Mouse (Mus musculus) liver, postnatal 0 days (tissue): ENCODE measurements around the gene Rnf41.

Experiments used
- CTCF ChIP-seq: sonication (generic); IDR thresholded peaks from 2 replicates; pipeline ENCODE4 v1.5.1; 2016; ENCODE audit warnings: antibody characterized with exemption, low read depth
- EP300 ChIP-seq: IDR thresholded peaks from 2 replicates; pipeline ENCODE4 v1.6.1; 2016; ENCODE audit warnings: antibody characterized with exemption, low read depth, mild to moderate bottlenecking

DNA sequence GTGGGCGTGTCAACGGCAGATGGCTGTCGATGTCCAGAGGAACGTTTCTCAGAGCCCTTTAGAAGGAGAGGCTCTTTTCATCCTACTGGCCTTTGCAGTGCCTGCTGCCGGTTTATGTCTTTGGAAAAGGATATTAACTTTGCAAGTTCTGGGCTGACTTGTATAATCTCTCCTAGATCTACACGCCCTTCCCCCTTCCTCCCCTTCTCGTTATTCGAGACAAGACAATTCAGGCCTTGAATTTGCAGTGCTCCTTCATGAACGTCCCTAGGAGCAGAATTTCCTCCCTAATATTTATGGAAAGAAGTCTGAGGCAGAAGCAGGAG, 42.3 kb upstream of the Rnf41 start:
- TF ChIP-seq CTCF, result no peak
- TF ChIP-seq EP300, result no peak
